In the genomic region with DNA sequence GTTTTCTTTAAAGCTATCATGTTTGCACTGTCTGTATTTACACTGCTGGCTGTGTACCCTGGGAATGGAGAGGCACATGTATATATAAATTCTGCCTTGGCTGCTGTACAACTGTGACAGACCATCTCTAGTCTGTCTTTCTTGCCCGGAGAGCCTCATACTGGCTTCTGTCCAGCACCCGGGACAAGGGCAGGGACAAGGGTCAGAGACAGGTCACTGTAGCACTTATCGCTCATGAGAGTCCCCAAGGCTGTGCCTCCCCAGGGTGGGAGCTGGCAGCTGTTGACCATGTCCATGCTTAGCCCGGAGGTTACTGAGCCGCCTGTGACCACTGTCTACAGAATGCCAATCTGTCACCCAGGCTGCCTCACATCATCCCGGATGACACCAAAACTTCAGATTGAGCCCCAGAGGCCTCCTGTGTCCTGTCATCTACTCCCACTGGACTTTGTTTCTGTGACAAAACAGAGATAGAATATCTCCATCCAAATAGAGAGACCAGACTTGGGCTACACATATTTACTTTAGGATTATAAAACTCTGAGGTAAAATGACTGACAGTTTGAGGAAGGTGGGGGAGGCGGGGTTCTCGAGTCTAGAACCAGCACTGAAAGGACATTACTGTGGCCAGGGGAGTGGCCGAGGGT, we compare ENCODE assay signal across 10 mouse cellular contexts. TPM values are rescaled to one million over a fixed set of nuclear protein-coding genes. Genes with fewer than 3 reads are reported as not detected.
DNase-seq lines count a peak whose midpoint lies in the region; ATAC-seq lines count a peak whose summit lies in the region.
"Had no signal": no experiment of that assay in that cellular context is flagged by ENCODE, and none has a peak within 500 bp of the region (broad histone marks: within the 10 kb centered on the region; RNA-seq: fewer than 3 reads in every experiment).

No protein-coding gene starts in this region.

- no peak overlapping the region for H3K9ac ChIP-seq in kidney, embryonic 16.5 days (replicated peaks; ENCODE audit: low read length)
- no peak overlapping the region for H3K9ac ChIP-seq in stomach, embryonic 15.5 days
- H3K9ac ChIP-seq in hindbrain, embryonic 11.5 days (ENCODE audit: low read depth, low read length): no peak overlapping the region
- H3K9ac ChIP-seq: embryonic facial prominence, embryonic 12.5 days had no signal

- no peaks in the 10 kb centered on the region for H3K9me3 ChIP-seq in kidney, embryonic 16.5 days (ENCODE audit: low read length)
- no peaks in the 10 kb centered on the region for H3K9me3 ChIP-seq in stomach, embryonic 15.5 days
- no peaks in the 10 kb centered on the region for H3K9me3 ChIP-seq in hindbrain, embryonic 11.5 days (ENCODE audit: control insufficient read depth, low read length)
- H3K9me3 ChIP-seq: embryonic facial prominence, embryonic 12.5 days had no signal

- DNase-seq in kidney, postnatal 10 days: peak; percentile 48
- DNase-seq in heart, adult 8-10 months (ENCODE audit: low spot score): peak; percentile 59
- peak; percentile 66 to 77 for DNase-seq in kidney, postnatal 36 days
- DNase-seq in thymus, postnatal 36 days: no peak
- DNase-seq in hindbrain, embryonic 11.5 days (ENCODE audit: low spot score): no peak
- no peak for DNase-seq in right cerebral cortex, postnatal 36 days (ENCODE audit: low spot score in 2 of 2)

- 60% methylated on average over 9 of the region's 9 CpGs for WGBS in kidney, embryonic 16.5 days
- 50% methylated on average over 9 of the region's 9 CpGs for WGBS in stomach, embryonic 15.5 days
- WGBS in hindbrain, embryonic 11.5 days: 81% methylated on average over 9 of the region's 9 CpGs

- H3K4me3 ChIP-seq in kidney, embryonic 16.5 days (ENCODE audit: low read length): no peak overlapping the region
- no peak overlapping the region for H3K4me3 ChIP-seq in stomach, embryonic 15.5 days (replicated peaks)
- H3K4me3 ChIP-seq in hindbrain, embryonic 11.5 days (ENCODE audit: low read depth, low read length): no peak overlapping the region
- H3K4me3 ChIP-seq: embryonic facial prominence, embryonic 12.5 days had no signal

- no peak overlapping the region for H3K27ac ChIP-seq in kidney, embryonic 16.5 days (ENCODE audit: low read length)
- peak overlapping the region; percentile 59; the same call in 1 of the 2 replicates for H3K27ac ChIP-seq in stomach, embryonic 15.5 days
- no peak overlapping the region for H3K27ac ChIP-seq in hindbrain, embryonic 11.5 days (ENCODE audit: low read depth, low read length)
- H3K27ac ChIP-seq: embryonic facial prominence, embryonic 12.5 days had no signal

- no peak overlapping the region for H3K4me2 ChIP-seq in kidney, embryonic 16.5 days (replicated peaks; ENCODE audit: low read depth, low read length)
- no peak overlapping the region for H3K4me2 ChIP-seq in stomach, embryonic 15.5 days
- no peak overlapping the region for H3K4me2 ChIP-seq in hindbrain, embryonic 11.5 days (replicated peaks; ENCODE audit: low read depth, low read length)
- H3K4me2 ChIP-seq: embryonic facial prominence, embryonic 12.5 days; midbrain, embryonic 11.5 days had no signal

- peaks cover 45% of the 10 kb centered on the region for H3K4me1 ChIP-seq in kidney, embryonic 16.5 days (ENCODE audit: insufficient read depth, low read length)
- H3K4me1 ChIP-seq in stomach, embryonic 15.5 days: peaks cover 51% of the 10 kb centered on the region
- H3K4me1 ChIP-seq in hindbrain, embryonic 11.5 days (replicated peaks; ENCODE audit: control insufficient read depth, insufficient read depth, low read length): no peaks in the 10 kb centered on the region

- ATAC-seq in kidney, embryonic 16.5 days (ENCODE audit: low FRiP score, low TSS enrichment): no peak
- peak; percentile 40 for ATAC-seq in stomach, embryonic 15.5 days (ENCODE audit: insufficient read depth, low FRiP score, low read depth)
- ATAC-seq in hindbrain, embryonic 11.5 days (ENCODE audit: low FRiP score): no peak

- 0 out of 2 replicates have a peak, but pooled peaks cover 7% of the 10 kb centered on the region for H3K36me3 ChIP-seq in kidney, embryonic 16.5 days (ENCODE audit: insufficient read depth, low read length)
- H3K36me3 ChIP-seq in stomach, embryonic 15.5 days: no peaks in the 10 kb centered on the region
- H3K36me3 ChIP-seq in hindbrain, embryonic 11.5 days (ENCODE audit: control insufficient read depth, insufficient read depth, low read length): no peaks in the 10 kb centered on the region

- no peaks in the 10 kb centered on the region for H3K27me3 ChIP-seq in kidney, embryonic 16.5 days (ENCODE audit: insufficient read depth, low read length)
- H3K27me3 ChIP-seq in stomach, embryonic 15.5 days (replicated peaks): no peaks in the 10 kb centered on the region
- no peaks in the 10 kb centered on the region for H3K27me3 ChIP-seq in hindbrain, embryonic 11.5 days (ENCODE audit: control insufficient read depth, insufficient read depth, low read length)
- H3K27me3 ChIP-seq: embryonic facial prominence, embryonic 12.5 days had no signal

RNA-seq across cellular contexts. Expression of gene Capn2, which starts 17.8 kb away (rescaled TPM):
- polyA plus RNA-seq in kidney, embryonic 16.5 days (2015; fragmentation: Nextera tagmentation; extraction: Ambion mirVana): 136 and 142 TPM in 2 replicates
- total RNA-seq in heart, adult 8-10 months (2022): 10 to 100 TPM; 53.7 to 72.8 (median 63.5) TPM
- polyA plus RNA-seq in stomach, embryonic 15.5 days (2015; fragmentation: Nextera tagmentation; extraction: Ambion mirVana): 107 and 108 TPM in 2 replicates
- polyA plus RNA-seq in hindbrain, embryonic 11.5 days (2014; fragmentation: Nextera tagmentation; extraction: Ambion mirVana): 69.5 and 78.2 TPM in 2 replicates

Comparison
In these comparisons a context has a peak if more than half of its experiments do, and no peak if none do; other contexts are left out.
1. DNase-seq: peak in kidney, postnatal 10 days (single experiment), heart, adult 8-10 months (single experiment) and kidney, postnatal 36 days (2 of 2); none in thymus, postnatal 36 days (0 of 2), hindbrain, embryonic 11.5 days (single experiment) and right cerebral cortex, postnatal 36 days (0 of 2).